Mouse (Mus musculus) ES-E14 (cell line): ENCODE data around the gene Epb41. TPM values are rescaled to one million over a fixed set of nuclear protein-coding genes. Genes with fewer than 3 reads are reported as not detected.

Experiments used
- DNase-seq: peaks from one replicate; pipeline ENCODE4 v3.0.0-alpha.2; 2013; ENCODE audit warnings: low read depth, low spot score
- H3K27ac ChIP-seq: 2 replicates; pipeline ENCODE4 v1.5.1; 2012; ENCODE audit warnings: low read depth, mild to moderate bottlenecking, low read length, moderate library complexity, mixed read lengths; ENCODE audit not compliant: poor library complexity, insufficient read depth, severe bottlenecking
- H3K36me3 ChIP-seq: 2 replicates; pipeline ENCODE4 v1.6.1; 2012; ENCODE audit warnings: mild to moderate bottlenecking, low read length, moderate library complexity, mixed read lengths; ENCODE audit not compliant: control insufficient read depth, poor library complexity, insufficient read depth, severe bottlenecking
- H3K4me1 ChIP-seq, 2 experiments: fragments of 150-350 bp in 1 of 2; sonication (generic) in 1 of 2; 2 replicates each; pipeline ENCODE4 v1.6.1; 2012; ENCODE audit warnings: low read length in 2 of 2, mild to moderate bottlenecking in 1 of 2, mixed read lengths in 1 of 2; ENCODE audit not compliant: control insufficient read depth in 2 of 2, insufficient read depth in 2 of 2, poor library complexity in 1 of 2
- H3K4me3 ChIP-seq, 2 experiments: fragments of 150-350 bp in 1 of 2; sonication (generic) in 1 of 2; 2 replicates each; pipeline ENCODE4 v1.5.1; 2012; ENCODE audit warnings: low read length in 2 of 2, low read depth in 1 of 2, mild to moderate bottlenecking in 1 of 2, mixed read lengths in 1 of 2; ENCODE audit not compliant: insufficient read depth in 1 of 2, poor library complexity in 1 of 2, severe bottlenecking in 1 of 2
- H3K9ac ChIP-seq: 2 replicates; pipeline ENCODE4 v1.6.1; 2012; ENCODE audit warnings: low read depth, mild to moderate bottlenecking, low read length, mixed read lengths; ENCODE audit not compliant: poor library complexity, insufficient read depth, severe bottlenecking
- H3K9me3 ChIP-seq: fragments of 150-350 bp; sonication (generic); 2 replicates; pipeline ENCODE4 v1.6.1; 2012; ENCODE audit warnings: low read depth, mild to moderate bottlenecking, low read length; ENCODE audit not compliant: control insufficient read depth, insufficient read depth
- CHD2 ChIP-seq: IDR thresholded peaks from 2 replicates; pipeline ENCODE4 v1.6.1; 2014; ENCODE audit warnings: mild to moderate bottlenecking, low read depth, low read length, inconsistent platforms
- HCFC1 ChIP-seq: IDR thresholded peaks from 2 replicates; pipeline ENCODE4 v1.6.1; 2012; ENCODE audit warnings: low read length, inconsistent platforms, borderline replicate concordance; ENCODE audit not compliant: insufficient read depth
- MAFK ChIP-seq: IDR thresholded peaks from 2 replicates; pipeline ENCODE4 v1.6.1; 2014; ENCODE audit warnings: mild to moderate bottlenecking, low read depth, low read length, inconsistent platforms; ENCODE audit not compliant: insufficient read depth
- ZC3H11A ChIP-seq: IDR thresholded peaks from 2 replicates; pipeline ENCODE4 v1.6.1; 2012; ENCODE audit warnings: low read depth, mild to moderate bottlenecking, inconsistent platforms, low read length, borderline replicate concordance
- ZNF384 ChIP-seq: IDR thresholded peaks from 2 replicates; pipeline ENCODE4 v1.6.1; 2012; ENCODE audit warnings: low read depth, low read length, inconsistent platforms
- in situ Hi-C, 2 experiments: fragments of 600-800 bp; cut with MboI; formaldehyde crosslinking; loops; one replicate each; pipeline ENCODE4 v1.15.1; 2025; ENCODE audit warnings: low sequenced_read_pairs in 2 of 2, inconsistent platforms in 1 of 2; ENCODE audit not compliant: unreplicated experiment in 2 of 2
- total RNA-seq: library from RNA; depleted of rRNA; stranded (reverse); fragments of 300-350 nt; gene quantifications from 2 replicates; pipeline ENCODE4 v1.2.3, GENCODE M21; 2012

The Epb41 gene
- total RNA-seq, 1 experiment = 16.3 TPM

- Histone ChIP-seq H3K27ac (no peak overlapping the region), H3K4me1 (0 out of 4 replicates have a peak, but pooled peaks cover 0 to 3% of the 10 kb centered on the region in 2 experiments), H3K36me3 (peaks cover 46% of the 10 kb centered on the region), H3K9me3 (no peaks in the 10 kb centered on the region), H3K4me3 (no peak overlapping the region), H3K9ac (no peak overlapping the region)
- in situ Hi-C loops = no loop called here
- no peak for DNase-seq
- TF ChIP-seq CHD2 (no peak), ZNF384 (no peak), ZC3H11A (no peak), MAFK (no peak), HCFC1 (no peak)
Measured at GRCm38 (mm10) chr4:131890692-131891091, 184.4 kb downstream of the Epb41 start.

DNA sequence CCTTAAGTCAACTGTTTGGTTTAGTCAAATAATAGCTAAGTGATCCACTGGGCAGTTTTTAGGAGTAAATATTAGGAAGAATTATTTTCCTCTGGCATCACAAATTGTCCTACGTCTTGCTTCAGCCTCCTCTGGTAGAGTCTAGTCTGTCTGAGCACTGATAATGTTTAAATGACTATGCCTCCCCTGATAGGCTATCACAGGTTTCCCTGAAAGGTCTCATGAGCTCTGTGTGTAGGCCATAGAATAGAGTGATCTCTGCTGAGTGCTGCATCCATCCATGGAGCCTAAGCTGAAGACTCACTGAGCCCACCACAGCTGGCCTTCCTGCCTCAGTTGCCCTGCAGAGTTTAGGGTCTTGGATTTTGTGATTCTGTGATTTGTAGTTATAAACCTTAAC lies 186.6 kb downstream of the Epb41 start:
- in situ Hi-C loops = no loop called here

DNA sequence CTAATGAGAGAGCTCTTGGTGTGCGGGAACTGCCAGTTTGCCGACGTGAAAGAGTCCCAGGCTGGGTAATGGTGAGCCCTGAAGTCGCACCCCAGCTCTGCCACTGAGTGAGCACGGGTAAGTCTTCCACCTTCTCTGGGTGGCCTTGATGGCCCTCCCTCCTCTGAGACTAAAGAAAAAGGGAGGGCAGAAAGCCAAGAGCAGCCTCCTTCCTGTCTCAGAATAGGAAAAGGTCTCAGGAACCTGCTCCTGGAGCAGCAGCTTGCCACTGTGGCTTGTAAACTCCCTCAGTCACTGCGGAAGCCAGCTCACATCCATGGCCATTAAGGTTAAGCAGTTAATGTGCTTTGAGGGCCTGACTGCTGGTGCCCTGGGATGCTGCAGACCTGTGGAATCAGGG lies 189.7 kb downstream of the Epb41 start:
- H3K27ac ChIP-seq = no peak overlapping the region
- peaks cover 20% of the 10 kb centered on the region for H3K36me3 ChIP-seq
- no peak overlapping the region for H3K4me3 ChIP-seq
- TF ChIP-seq HCFC1 (no peak), CHD2 (no peak), ZC3H11A (no peak), ZNF384 (no peak), MAFK (no peak)
- H3K4me1 ChIP-seq = no peaks in the 10 kb centered on the region
- in situ Hi-C loops = no loop called here
- no peak overlapping the region for H3K9ac ChIP-seq
- no peak for DNase-seq
- H3K9me3 ChIP-seq = no peaks in the 10 kb centered on the region

More for the DNA sequence above, 186.6 kb downstream of the Epb41 start:
- Histone ChIP-seq H3K27ac (no peak overlapping the region), H3K36me3 (peaks cover 38% of the 10 kb centered on the region), H3K9ac (no peak overlapping the region), H3K4me1 (0 out of 4 replicates have a peak, but pooled peaks cover 0 to 3% of the 10 kb centered on the region in 2 experiments), H3K9me3 (no peaks in the 10 kb centered on the region), H3K4me3 (no peak overlapping the region)
- no peak for TF ChIP-seq ZC3H11A
- TF ChIP-seq CHD2 = no peak
- TF ChIP-seq ZNF384 = no peak
- TF ChIP-seq MAFK = no peak
- no peak for TF ChIP-seq HCFC1
- DNase-seq = no peak

DNA sequence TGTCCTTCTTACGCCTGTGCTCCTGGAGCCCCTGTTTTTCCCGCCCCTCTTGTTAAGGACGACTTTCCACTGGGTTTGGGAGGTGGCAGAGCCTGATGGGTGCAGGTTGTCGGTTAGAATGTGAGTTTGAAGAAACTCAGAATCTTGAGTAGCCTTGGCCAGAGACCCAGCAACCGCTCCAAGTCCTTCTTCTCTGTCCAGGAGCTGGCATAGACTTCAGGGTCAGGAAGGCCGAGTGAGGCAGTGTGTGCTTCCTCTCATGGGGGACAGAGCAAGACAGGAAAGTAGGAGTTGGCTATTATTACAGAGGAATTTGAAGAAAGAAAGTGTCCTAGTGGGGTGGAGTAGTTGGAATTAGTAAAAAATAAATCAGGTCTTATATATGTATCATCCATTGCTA lies 191.6 kb downstream of the Epb41 start:
- Histone ChIP-seq H3K9me3 (no peaks in the 10 kb centered on the region), H3K36me3 (peaks cover 17% of the 10 kb centered on the region), H3K4me1 (no peaks in the 10 kb centered on the region), H3K27ac (no peak overlapping the region), H3K9ac (no peak overlapping the region), H3K4me3 (no peak overlapping the region)
- in situ Hi-C loops = no loop called here
- no peak for DNase-seq
- TF ChIP-seq MAFK = no peak
- TF ChIP-seq ZC3H11A = no peak
- TF ChIP-seq ZNF384 = no peak
- TF ChIP-seq CHD2 = no peak
- no peak for TF ChIP-seq HCFC1

- in situ Hi-C loops = no loop called here
- Histone ChIP-seq H3K36me3 (peaks cover 11% of the 10 kb centered on the region), H3K9me3 (no peaks in the 10 kb centered on the region), H3K9ac (no peak overlapping the region), H3K27ac (no peak overlapping the region), H3K4me3 (no peak overlapping the region), H3K4me1 (peaks cover 5 to 6% of the 10 kb centered on the region in 2 experiments; a peak in 3 of 4 replicates)
- no peak for DNase-seq
- TF ChIP-seq CHD2 = no peak
- no peak for TF ChIP-seq MAFK
Measured at GRCm38 (mm10) chr4:131881306-131881705, 193.8 kb downstream of the Epb41 start.
